Mouse (Mus musculus) gastrocnemius, adult 8-10 months (tissue): Measurements from ENCODE around the gene Cfap69. TPM values are rescaled to one million over a fixed set of nuclear protein-coding genes. Genes with fewer than 3 reads are reported as not detected.

Experiments used
- DNase-seq, 2 experiments: peaks; one replicate each; pipeline ENCODE4 v3.0.0; 2022; ENCODE audit warnings: low spot score in 2 of 2
- total RNA-seq, 4 experiments: library from RNA; stranded (reverse); gene quantifications; 2 replicates each; pipeline ENCODE4 v1.2.4; 2022

Cfap69 gene
- total RNA-seq, 4 experiments from 2014 or later = 0.41 TPM; not detected in 3

- DNase-seq = no peak
Measured at GRCm38 (mm10) chr5:5658680-5659079, 5.4 kb downstream of the Cfap69 start.

GRCm38 (mm10) chr5:5657932-5658331 is 6.1 kb downstream of the Cfap69 start:
- DNase-seq = no peak

DNA sequence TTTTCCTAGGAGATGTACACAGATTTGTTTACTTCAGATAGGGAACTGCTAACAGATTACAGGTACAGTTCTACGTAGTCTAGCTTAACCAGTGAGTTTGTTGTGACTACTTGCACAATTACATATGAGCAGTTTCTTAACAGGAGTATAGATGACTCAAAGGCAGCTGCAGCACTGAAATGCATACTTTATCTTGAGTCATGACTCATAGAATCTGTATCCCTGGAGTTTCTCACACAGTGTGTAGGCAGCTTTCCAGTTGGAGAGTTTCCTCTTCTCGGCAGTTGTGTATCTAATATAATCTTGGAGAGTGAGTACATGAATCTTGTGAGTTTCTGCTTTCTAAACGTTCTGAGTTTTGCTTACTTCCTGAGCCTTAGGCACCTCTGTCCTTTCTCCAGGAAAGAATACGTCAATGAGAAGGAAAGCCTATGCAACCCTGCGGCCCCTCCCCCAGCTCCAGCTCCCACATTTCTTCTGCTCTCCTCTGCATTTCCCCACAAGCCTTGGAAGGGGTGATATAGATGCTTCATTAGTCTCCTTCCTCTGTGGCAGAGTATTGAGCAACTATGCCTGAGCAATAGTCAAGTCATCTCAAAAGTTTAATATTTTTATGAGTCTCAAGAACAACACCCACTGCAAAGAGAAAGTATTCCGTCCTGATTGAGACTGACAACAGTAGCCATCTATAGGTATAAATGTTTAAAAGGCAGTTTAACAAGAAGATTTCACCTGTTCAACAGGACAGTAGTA is 15.0 kb downstream of the Cfap69 start:
- DNase-seq = no peak

DNA sequence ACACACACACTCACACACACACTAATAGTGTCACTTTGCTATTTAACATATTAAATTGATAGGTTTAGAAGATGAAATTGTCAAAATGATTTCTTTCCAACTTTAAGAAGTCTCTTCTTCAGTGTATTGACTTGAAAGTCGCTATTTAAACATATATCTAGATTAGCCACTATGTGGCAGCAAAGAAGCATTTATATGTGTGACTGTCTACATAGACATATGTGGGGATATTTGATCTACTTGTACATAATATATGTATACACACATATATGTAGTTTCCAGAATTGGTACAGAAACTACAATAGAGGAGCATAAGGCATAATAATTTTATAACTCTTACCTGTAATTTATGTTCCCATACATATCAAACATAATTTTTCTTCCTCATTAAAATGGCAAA is 17.9 kb downstream of the Cfap69 start:
- no peak for DNase-seq

DNA sequence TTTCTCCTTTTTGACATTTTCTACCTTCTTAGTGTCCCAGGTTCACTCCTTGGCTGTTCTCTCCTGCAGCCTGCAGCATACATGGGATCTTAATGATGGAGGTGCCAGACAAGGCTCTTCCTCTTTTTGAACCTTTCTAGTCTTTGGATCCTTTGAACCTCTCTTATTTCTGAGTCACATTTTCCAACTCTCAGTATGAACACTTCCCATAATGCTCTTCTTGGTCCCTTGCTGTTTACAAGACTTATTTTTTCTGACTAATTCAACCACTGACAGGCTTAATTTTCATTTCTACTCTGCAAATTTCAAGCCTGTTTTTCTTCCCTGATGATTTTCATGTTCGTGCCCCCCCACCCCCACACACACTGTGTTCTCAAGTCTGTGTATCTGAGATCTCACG is 25.5 kb downstream of the Cfap69 start:
- no peak for DNase-seq

GRCm38 (mm10) chr5:5625491-5625890 is 38.5 kb downstream of the Cfap69 start:
- no peak for DNase-seq

- DNase-seq = no peak
Measured at GRCm38 (mm10) chr5:5618329-5618728, 45.7 kb downstream of the Cfap69 start.

DNA sequence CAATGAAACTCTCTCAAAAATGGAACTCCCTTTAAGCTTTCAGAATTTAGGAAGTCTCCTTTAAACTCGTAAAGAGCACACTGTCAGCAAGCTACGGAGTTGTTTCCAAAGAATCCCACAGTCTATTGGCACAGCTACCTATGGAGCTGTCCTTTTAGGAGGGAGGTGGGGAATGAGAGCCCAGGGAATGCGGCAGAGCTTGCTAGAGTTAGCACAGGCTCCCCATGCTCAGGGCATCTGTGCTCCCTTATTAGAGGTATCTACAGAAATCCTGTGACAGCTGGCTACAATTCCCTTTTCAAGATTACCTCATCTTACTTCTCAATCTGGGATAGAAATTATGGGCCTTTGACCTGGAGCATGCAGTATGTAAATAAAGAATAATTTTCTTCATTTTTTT is 53.5 kb downstream of the Cfap69 start:
- no peak for DNase-seq

DNA sequence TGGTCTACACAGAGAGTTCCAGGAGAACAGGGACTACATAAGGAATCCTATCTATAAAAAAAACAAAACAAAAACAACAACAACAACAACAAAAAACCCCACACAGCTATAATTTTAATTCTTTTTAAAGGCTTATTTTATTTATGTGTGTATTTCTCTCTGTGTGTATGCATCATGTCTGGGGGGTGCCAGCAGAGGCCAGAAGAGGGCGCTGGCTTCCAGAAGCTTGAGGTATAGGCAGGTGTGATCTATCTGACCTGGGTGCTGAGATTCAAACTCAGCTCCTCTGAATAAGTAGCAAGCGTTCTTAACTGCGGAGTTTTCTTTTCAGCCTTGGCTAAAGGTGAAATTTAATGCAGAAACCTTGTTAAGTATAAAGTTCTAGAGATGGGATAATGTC is 76.4 kb downstream of the Cfap69 start:
- DNase-seq = no peak

DNA sequence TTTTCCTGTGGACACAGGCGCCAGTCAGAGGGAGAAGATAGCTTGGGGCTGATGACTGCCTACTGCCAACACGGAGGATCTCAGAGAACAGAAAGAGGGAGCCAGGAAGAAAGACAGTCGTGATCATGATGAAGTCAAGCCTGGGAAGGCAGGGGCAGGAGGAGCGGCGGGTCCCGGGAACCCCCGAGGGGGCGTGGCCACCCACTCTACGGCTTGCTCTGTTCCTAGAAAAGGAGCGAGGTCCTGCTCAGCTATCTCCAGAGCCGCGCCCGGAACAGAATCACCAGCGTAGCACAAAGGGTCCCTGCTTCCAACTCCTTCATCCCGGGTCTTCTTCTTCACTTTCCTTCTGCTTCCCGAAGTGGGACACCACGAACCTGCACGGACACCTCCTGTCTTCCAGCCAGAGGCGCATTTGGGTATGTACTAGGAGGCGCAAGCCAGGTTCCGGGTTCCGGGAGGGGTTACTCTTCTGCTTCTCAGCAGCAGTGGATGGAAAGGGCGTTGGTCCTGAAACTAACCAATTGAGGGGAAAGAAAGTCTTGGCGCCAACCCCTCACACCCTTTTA is 90.2 kb downstream of the Cfap69 start, which contains the start of gene Gm8773:
Gene Gm8773, plus strand, starts transcription at position 51 of the 569 bp plus-strand sequence.
- DNase-seq = peak in 1 of 2 experiments; percentile 3

GRCm38 (mm10) chr5:5562435-5562834 is 101.6 kb downstream of the Cfap69 start:
- DNase-seq = no peak

DNA sequence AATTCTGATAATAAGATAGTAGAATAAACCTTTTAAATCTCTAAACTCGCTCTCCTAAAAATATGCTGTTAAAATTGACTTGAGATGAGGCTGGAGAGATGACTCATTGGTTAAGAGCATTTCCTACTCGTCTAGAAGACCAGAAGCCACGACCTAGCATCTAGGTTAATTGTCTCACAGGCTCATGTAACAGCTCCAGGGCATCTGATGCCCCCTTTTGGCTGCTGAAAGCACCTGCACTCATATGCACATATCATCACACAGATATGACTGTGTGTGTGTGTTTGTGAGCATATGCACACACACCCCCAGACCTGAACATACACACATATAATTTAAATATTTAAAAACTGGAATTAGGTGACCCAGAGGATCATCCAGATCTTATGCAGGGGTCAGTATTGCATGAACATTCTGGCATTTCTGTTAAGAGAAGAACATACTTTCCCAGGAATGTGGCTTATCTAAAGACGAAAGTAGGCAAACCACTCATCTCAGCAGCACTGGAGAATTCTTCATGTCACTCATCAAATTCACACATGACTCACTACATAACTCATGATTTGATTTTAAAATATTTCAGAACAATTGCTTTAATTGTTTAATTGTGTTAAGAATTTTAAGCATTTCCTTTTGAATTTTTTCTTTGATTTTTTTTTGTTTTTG is 102.9 kb downstream of the Cfap69 start:
- DNase-seq = no peak

DNA sequence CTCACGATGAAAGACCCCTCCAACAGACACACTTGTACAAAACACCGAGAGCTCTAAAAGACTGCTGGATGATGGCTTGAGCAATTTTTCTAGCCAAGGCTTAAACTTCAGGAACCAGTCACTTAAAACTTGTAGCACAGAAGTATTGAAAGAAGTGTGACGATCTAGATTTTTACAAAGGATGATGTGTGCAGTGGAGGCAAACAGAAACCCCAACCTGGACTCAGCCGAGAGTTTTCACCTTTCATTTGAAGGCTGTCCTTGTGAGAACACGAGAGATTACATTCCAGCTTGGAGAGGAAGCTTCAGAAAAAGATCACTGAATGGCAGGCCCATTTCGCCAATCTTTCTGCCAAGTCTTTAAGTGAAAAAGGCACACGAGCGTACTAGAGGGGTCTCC is 104.2 kb downstream of the Cfap69 start:
- DNase-seq = no peak

GRCm38 (mm10) chr5:5559079-5559740 is 104.8 kb downstream of the Cfap69 start, which contains the start of gene Gtpbp10:
Gene Gtpbp10 (minus strand): TSS chr5:5559538.
- DNase-seq = peak; percentile 65 to 78

DNA sequence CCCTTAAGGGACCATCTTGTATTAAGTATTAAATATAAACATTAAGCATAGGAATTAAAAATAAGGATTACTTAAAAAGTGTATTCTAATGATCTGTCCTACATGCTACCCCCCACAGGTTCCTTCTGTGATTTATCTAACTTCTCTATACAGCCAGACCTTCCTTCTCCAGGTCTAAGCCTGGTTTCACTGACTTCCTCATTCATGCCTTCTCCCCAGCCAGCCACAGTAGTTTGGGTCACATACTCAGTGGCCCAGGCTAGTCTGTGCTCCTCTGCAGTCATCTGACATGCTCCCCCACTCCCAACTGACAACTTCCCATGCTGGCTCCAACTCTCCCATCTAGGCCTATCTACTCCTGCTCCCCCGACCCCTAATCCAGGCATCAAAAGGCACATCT is 112.9 kb downstream of the Cfap69 start:
- no peak for DNase-seq

DNA sequence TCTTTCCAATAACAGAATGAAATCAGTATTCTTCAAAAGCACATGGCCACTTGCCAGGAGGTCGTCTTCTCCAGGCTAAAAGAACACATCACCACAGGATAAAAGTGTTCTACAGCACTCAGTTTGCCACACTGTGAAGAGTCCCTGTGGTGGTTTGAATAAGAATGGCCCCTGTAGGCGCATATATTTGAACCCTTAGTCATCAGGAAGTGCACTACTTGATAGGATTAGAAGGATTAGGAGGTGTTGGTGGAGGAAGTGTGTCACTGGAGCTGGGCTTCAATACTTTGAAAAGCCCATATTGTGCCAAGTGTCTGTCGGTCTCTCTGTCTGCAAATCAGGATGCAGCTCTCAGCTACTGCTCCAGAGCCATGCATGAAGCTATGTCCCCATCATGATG is 123.7 kb downstream of the Cfap69 start:
- no peak for DNase-seq

DNA sequence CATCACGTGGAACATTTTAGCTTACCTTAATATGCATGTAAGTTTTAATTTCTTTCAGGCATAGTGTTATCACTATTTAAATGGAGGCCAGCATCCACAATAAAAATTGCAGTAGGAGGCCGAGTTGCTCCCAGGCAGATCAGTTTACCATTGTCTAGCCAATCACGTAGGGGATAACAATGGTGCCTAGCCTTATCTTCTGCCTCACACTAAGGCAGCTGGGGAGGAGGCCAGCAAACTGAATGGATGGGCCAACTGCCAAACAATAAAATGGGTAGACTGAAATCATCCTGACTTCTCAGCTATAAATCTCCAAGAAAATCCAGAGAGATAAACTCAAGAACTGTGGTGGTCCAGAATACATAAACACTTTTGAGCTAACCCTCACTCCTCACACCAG is 124.3 kb downstream of the Cfap69 start:
- DNase-seq = no peak

- DNase-seq = no peak
Measured at GRCm38 (mm10) chr5:5536131-5536530, 127.9 kb downstream of the Cfap69 start.

- DNase-seq = no peak
Measured at GRCm38 (mm10) chr5:5533656-5534420, 130.2 kb downstream of the Cfap69 start.
